Mouse (Mus musculus): ENCODE results near the gene Vmn2r83. TPM values are rescaled to one million over a fixed set of nuclear protein-coding genes. Genes with fewer than 3 reads are reported as not detected.

Gene Vmn2r83
- polyA plus RNA-seq (2014; fragmentation: Illumina TruSeq; extraction: RNeasy Lipid Tissue Mini Kit (QIAGEN cat#74804); ENCODE audit: low replicate concordance): not detected

GRCm38 (mm10) chr10:79468431-79468830 is at the start of gene Vmn2r83:
Gene Vmn2r83, plus strand, starts transcription at chr10:79468731.

GRCm38 (mm10) chr10:79533126-79533911 is 64.8 kb downstream of the Vmn2r83 start, which contains the start of gene Plpp2:
Gene Plpp2, minus strand, starts transcription at chr10:79533796.

Other genes with a start within 250 kb of the Vmn2r83 start
- gene Vmn2r81, start 221.0 kb upstream of the Vmn2r83 start, polyA plus RNA-seq (2014; fragmentation: Illumina TruSeq; extraction: RNeasy Lipid Tissue Mini Kit (QIAGEN cat#74804); ENCODE audit: low replicate concordance): not detected
- not detected for gene Vmn2r82, start 112.2 kb upstream of the Vmn2r83 start, polyA plus RNA-seq (2014; fragmentation: Illumina TruSeq; extraction: RNeasy Lipid Tissue Mini Kit (QIAGEN cat#74804); ENCODE audit: low replicate concordance)
- gene Plpp2, start 65.1 kb downstream of the Vmn2r83 start, polyA plus RNA-seq (2014; fragmentation: Illumina TruSeq; extraction: RNeasy Lipid Tissue Mini Kit (QIAGEN cat#74804); ENCODE audit: low replicate concordance): 6.5 TPM
- not detected for gene Mier2, start 86.5 kb downstream of the Vmn2r83 start, polyA plus RNA-seq (2014; fragmentation: Illumina TruSeq; extraction: RNeasy Lipid Tissue Mini Kit (QIAGEN cat#74804); ENCODE audit: low replicate concordance)
- not detected for gene Theg, start 118.6 kb downstream of the Vmn2r83 start, polyA plus RNA-seq (2014; fragmentation: Illumina TruSeq; extraction: RNeasy Lipid Tissue Mini Kit (QIAGEN cat#74804); ENCODE audit: low replicate concordance)
- gene C2cd4c, start 145.3 kb downstream of the Vmn2r83 start, polyA plus RNA-seq (2014; fragmentation: Illumina TruSeq; extraction: RNeasy Lipid Tissue Mini Kit (QIAGEN cat#74804); ENCODE audit: low replicate concordance): 0.11 TPM
- gene Shc2, start 169.2 kb downstream of the Vmn2r83 start, polyA plus RNA-seq (2014; fragmentation: Illumina TruSeq; extraction: RNeasy Lipid Tissue Mini Kit (QIAGEN cat#74804); ENCODE audit: low replicate concordance): 0.30 TPM
- not detected for gene Odf3l2, start 177.0 kb downstream of the Vmn2r83 start, polyA plus RNA-seq (2014; fragmentation: Illumina TruSeq; extraction: RNeasy Lipid Tissue Mini Kit (QIAGEN cat#74804); ENCODE audit: low replicate concordance)
- not detected for gene Madcam1, start 195.8 kb downstream of the Vmn2r83 start, polyA plus RNA-seq (2014; fragmentation: Illumina TruSeq; extraction: RNeasy Lipid Tissue Mini Kit (QIAGEN cat#74804); ENCODE audit: low replicate concordance)
- gene Tpgs1, start 200.6 kb downstream of the Vmn2r83 start, polyA plus RNA-seq (2014; fragmentation: Illumina TruSeq; extraction: RNeasy Lipid Tissue Mini Kit (QIAGEN cat#74804); ENCODE audit: low replicate concordance): not detected
- gene Cdc34, start 213.5 kb downstream of the Vmn2r83 start, polyA plus RNA-seq (2014; fragmentation: Illumina TruSeq; extraction: RNeasy Lipid Tissue Mini Kit (QIAGEN cat#74804); ENCODE audit: low replicate concordance): not detected
- gene Gzmm, start 220.3 kb downstream of the Vmn2r83 start, polyA plus RNA-seq (2014; fragmentation: Illumina TruSeq; extraction: RNeasy Lipid Tissue Mini Kit (QIAGEN cat#74804); ENCODE audit: low replicate concordance): not detected
- gene Bsg, start 235.8 kb downstream of the Vmn2r83 start, polyA plus RNA-seq (2014; fragmentation: Illumina TruSeq; extraction: RNeasy Lipid Tissue Mini Kit (QIAGEN cat#74804); ENCODE audit: low replicate concordance): 328 TPM
- gene Hcn2, start 247.9 kb downstream of the Vmn2r83 start, polyA plus RNA-seq (2014; fragmentation: Illumina TruSeq; extraction: RNeasy Lipid Tissue Mini Kit (QIAGEN cat#74804); ENCODE audit: low replicate concordance): not detected

All from small intestine, adult 10 weeks (tissue).